Comparison of ENCODE assay signal across 17 mouse cellular contexts in genomic region chr1:82576182-82576581, GRCm38 (mm10). TPM values are rescaled to one million over a fixed set of nuclear protein-coding genes. Genes with fewer than 3 reads are reported as not detected.
"Had no signal": no experiment of that assay in that cellular context is flagged by ENCODE, and none has a peak within 500 bp of the region (broad histone marks: within the 10 kb centered on the region; RNA-seq: fewer than 3 reads in every experiment).

No protein-coding gene starts in this region.

- H3K27ac ChIP-seq: limb, embryonic 13.5 days; midbrain, embryonic 10.5 days; neural tube, embryonic 13.5 days had no signal

- H3K4me3 ChIP-seq: limb, embryonic 13.5 days; midbrain, embryonic 10.5 days; neural tube, embryonic 13.5 days had no signal

- H3K9me3 ChIP-seq: limb, embryonic 13.5 days; midbrain, embryonic 10.5 days; neural tube, embryonic 13.5 days had no signal

- H3K9ac ChIP-seq: limb, embryonic 13.5 days; neural tube, embryonic 13.5 days had no signal

- ATAC-seq: intestine, postnatal 0 days had no signal

- H3K36me3 ChIP-seq: limb, embryonic 13.5 days; midbrain, embryonic 10.5 days; neural tube, embryonic 13.5 days had no signal

- H3K4me1 ChIP-seq: midbrain, embryonic 10.5 days; neural tube, embryonic 13.5 days had no signal

- H3K27me3 ChIP-seq: limb, embryonic 13.5 days; neural tube, embryonic 13.5 days had no signal

- DNase-seq: kidney, adult 8-10 months; kidney, postnatal 4 days; layer of hippocampus, postnatal 36 days; left cerebral cortex, postnatal 4 days; lung, postnatal 10 days; lung, postnatal 4 days; midbrain, embryonic 14.5 days; retina, postnatal 1 day; right cerebral cortex, postnatal 4 days; spleen, adult 18-20 months; thymus, adult 2 months; thymus, postnatal 25 days had no signal

- H3K4me2 ChIP-seq: limb, embryonic 13.5 days; neural tube, embryonic 13.5 days had no signal

RNA-seq across cellular contexts. Expression of gene Col4a4, which starts 10.5 kb away (rescaled TPM):
- total RNA-seq: megakaryocyte, adult 5-6 weeks had no signal

RNA-seq across cellular contexts. Expression of gene Col4a3, which starts 10.5 kb away (rescaled TPM):
- total RNA-seq: megakaryocyte, adult 5-6 weeks had no signal
